Mouse (Mus musculus): ENCODE measurements around the gene Icmt. TPM values are rescaled to one million over a fixed set of nuclear protein-coding genes. Genes with fewer than 3 reads are reported as not detected.

Icmt gene
- polyA plus RNA-seq, 2 experiments = 6.5 to 7.0 TPM

GRCm38 (mm10) chr4:152265791-152266190, 31.2 kb upstream of the Icmt start:
- Histone ChIP-seq H3K4me3 (ENCODE audit: insufficient read depth in 1 of 2, low read depth in 2 of 2, low read length in 2 of 2) (no peak overlapping the region), H3K4me2 (ENCODE audit: low read depth) (no peak overlapping the region), H3K4me1 (replicated peaks; ENCODE audit: control insufficient read depth in 2 of 2, insufficient read depth in 2 of 2, low read length in 1 of 2) (peaks cover 14 to 18% of the 10 kb centered on the region in 2 experiments), H3K36me3 (replicated peaks; ENCODE audit: control insufficient read depth, insufficient read depth, low read depth) (no peaks in the 10 kb centered on the region), H3K9me3 (ENCODE audit: control insufficient read depth, low read length) (no peaks in the 10 kb centered on the region), H3K27me3 (ENCODE audit: control insufficient read depth, insufficient read depth, low read length) (no peaks in the 10 kb centered on the region), H3K9ac (replicated peaks) (no peak overlapping the region), H3K27ac (no peak overlapping the region)
- no peak for TF ChIP-seq EP300 (IDR thresholded peaks at IDR 0.05; ENCODE audit: low read depth)
- TF ChIP-seq CTCF (IDR thresholded peaks at IDR 0.05; ENCODE audit: low read depth) = no peak
- DNase-seq (ENCODE audit: low read depth in 3 of 3, low spot score in 3 of 3) = no peak
- no peak for ATAC-seq (ENCODE audit: insufficient read depth)
- 77% methylated on average over 5 of the region's 5 CpGs for WGBS (ENCODE audit: insufficient replicate concordance)

GRCm38 (mm10) chr4:152266236-152266895, 30.7 kb upstream of the Icmt start:
- Histone ChIP-seq H3K36me3 (replicated peaks; ENCODE audit: control insufficient read depth, insufficient read depth, low read depth) (no peaks in the 10 kb centered on the region), H3K27ac (no peak overlapping the region), H3K9ac (replicated peaks) (no peak overlapping the region), H3K4me2 (ENCODE audit: low read depth) (no peak overlapping the region), H3K9me3 (ENCODE audit: control insufficient read depth, low read length) (no peaks in the 10 kb centered on the region), H3K4me3 (ENCODE audit: insufficient read depth in 1 of 2, low read depth in 2 of 2, low read length in 2 of 2) (no peak overlapping the region), H3K27me3 (ENCODE audit: control insufficient read depth, insufficient read depth, low read length) (no peaks in the 10 kb centered on the region), H3K4me1 (replicated peaks; ENCODE audit: control insufficient read depth in 2 of 2, insufficient read depth in 2 of 2, low read length in 1 of 2) (peaks cover 14 to 18% of the 10 kb centered on the region in 2 experiments)
- 60% methylated on average over 10 of the region's 10 CpGs for WGBS (ENCODE audit: insufficient replicate concordance)
- DNase-seq (ENCODE audit: low read depth in 3 of 3, low spot score in 3 of 3) = no peak
- no peak for ATAC-seq (ENCODE audit: insufficient read depth)
- TF ChIP-seq EP300 (IDR thresholded peaks at IDR 0.05; ENCODE audit: low read depth) (no peak), CTCF (IDR thresholded peaks at IDR 0.05; ENCODE audit: low read depth) (no peak)

DNA sequence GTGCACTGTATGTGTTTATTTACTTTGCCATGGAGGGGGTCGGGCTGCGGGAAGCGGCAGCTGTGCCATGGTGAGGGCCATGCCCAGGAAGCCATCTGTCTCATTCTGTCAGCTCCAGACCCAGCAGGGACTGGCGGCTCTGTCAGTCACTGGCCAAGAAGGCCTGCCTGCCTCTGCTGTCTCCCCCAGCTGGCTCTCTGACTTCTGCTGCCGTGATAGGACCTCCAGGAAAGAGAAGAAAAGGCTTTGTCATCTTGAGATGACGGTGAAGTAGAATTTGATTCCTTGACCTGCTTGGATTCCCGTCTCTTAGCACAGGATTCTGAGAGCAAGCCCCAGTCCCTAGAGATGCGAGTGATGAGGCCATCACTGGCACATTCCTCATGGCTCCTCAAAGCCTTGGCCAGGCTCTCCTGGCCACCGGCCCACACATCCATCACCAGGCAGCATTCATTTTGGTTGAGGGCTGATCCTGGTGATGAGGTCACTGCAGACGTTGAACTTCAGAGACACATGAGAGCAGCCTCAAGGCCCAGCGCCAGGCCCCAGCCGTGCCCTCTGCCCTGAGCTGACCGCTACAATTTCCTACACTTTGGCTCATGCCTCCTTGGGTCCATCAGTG, 29.2 kb upstream of the Icmt start:
- WGBS (ENCODE audit: insufficient replicate concordance) = 62% methylated on average over 13 of the region's 13 CpGs
- no peak overlapping the region for H3K4me3 ChIP-seq (ENCODE audit: insufficient read depth in 1 of 2, low read depth in 2 of 2, low read length in 2 of 2)
- H3K27ac ChIP-seq = no peak overlapping the region
- no peak overlapping the region for H3K9ac ChIP-seq (replicated peaks)
- H3K4me2 ChIP-seq (ENCODE audit: low read depth) = no peak overlapping the region
- peaks cover 13 to 14% of the 10 kb centered on the region in 2 experiments for H3K4me1 ChIP-seq (replicated peaks; ENCODE audit: control insufficient read depth in 2 of 2, insufficient read depth in 2 of 2, low read length in 1 of 2)
- TF ChIP-seq EP300 (IDR thresholded peaks at IDR 0.05; ENCODE audit: low read depth) = no peak
- no peak for TF ChIP-seq CTCF (IDR thresholded peaks at IDR 0.05; ENCODE audit: low read depth)
- H3K9me3 ChIP-seq (ENCODE audit: control insufficient read depth, low read length) = no peaks in the 10 kb centered on the region
- DNase-seq (ENCODE audit: low read depth in 3 of 3, low spot score in 3 of 3) (no peak), ATAC-seq (ENCODE audit: insufficient read depth) (no peak)
- peaks cover under 1% of the 10 kb centered on the region for H3K27me3 ChIP-seq (ENCODE audit: control insufficient read depth, insufficient read depth, low read length)
- H3K36me3 ChIP-seq (replicated peaks; ENCODE audit: control insufficient read depth, insufficient read depth, low read depth) = no peaks in the 10 kb centered on the region

GRCm38 (mm10) chr4:152269967-152270366, 27.1 kb upstream of the Icmt start:
- DNase-seq (ENCODE audit: low read depth in 3 of 3, low spot score in 3 of 3) = no peak
- H3K4me2 ChIP-seq (ENCODE audit: low read depth) = no peak overlapping the region
- no peak for ATAC-seq (ENCODE audit: insufficient read depth)

GRCm38 (mm10) chr4:152270599-152270998, 26.4 kb upstream of the Icmt start:
- H3K9ac ChIP-seq (replicated peaks) = no peak overlapping the region
- H3K4me1 ChIP-seq (replicated peaks; ENCODE audit: control insufficient read depth in 2 of 2, insufficient read depth in 2 of 2, low read length in 1 of 2) = no peaks in the 10 kb centered on the region
- no peaks in the 10 kb centered on the region for H3K9me3 ChIP-seq (ENCODE audit: control insufficient read depth, low read length)
- no peak for TF ChIP-seq CTCF (IDR thresholded peaks at IDR 0.05; ENCODE audit: low read depth)
- ATAC-seq (ENCODE audit: insufficient read depth) (no peak), DNase-seq (ENCODE audit: low read depth in 3 of 3, low spot score in 3 of 3) (no peak)
- H3K27me3 ChIP-seq (ENCODE audit: control insufficient read depth, insufficient read depth, low read length) = peaks cover 28% of the 10 kb centered on the region
- no peak overlapping the region for H3K27ac ChIP-seq
- H3K4me2 ChIP-seq (ENCODE audit: low read depth) = no peak overlapping the region
- no peaks in the 10 kb centered on the region for H3K36me3 ChIP-seq (replicated peaks; ENCODE audit: control insufficient read depth, insufficient read depth, low read depth)
- WGBS (ENCODE audit: insufficient replicate concordance) = 73% methylated on average over 9 of the region's 9 CpGs
- no peak overlapping the region for H3K4me3 ChIP-seq (ENCODE audit: insufficient read depth in 1 of 2, low read depth in 2 of 2, low read length in 2 of 2)

More at GRCm38 (mm10) chr4:152269967-152270366, 27.1 kb upstream of the Icmt start:
- Histone ChIP-seq H3K4me1 (replicated peaks; ENCODE audit: control insufficient read depth in 2 of 2, insufficient read depth in 2 of 2, low read length in 1 of 2) (no peaks in the 10 kb centered on the region), H3K4me3 (ENCODE audit: insufficient read depth in 1 of 2, low read depth in 2 of 2, low read length in 2 of 2) (no peak overlapping the region), H3K27ac (no peak overlapping the region), H3K9ac (replicated peaks) (no peak overlapping the region), H3K9me3 (ENCODE audit: control insufficient read depth, low read length) (no peaks in the 10 kb centered on the region), H3K36me3 (replicated peaks; ENCODE audit: control insufficient read depth, insufficient read depth, low read depth) (no peaks in the 10 kb centered on the region), H3K27me3 (ENCODE audit: control insufficient read depth, insufficient read depth, low read length) (peaks cover 22% of the 10 kb centered on the region)
- 73% methylated on average over 13 of the region's 13 CpGs for WGBS (ENCODE audit: insufficient replicate concordance)
- TF ChIP-seq CTCF (IDR thresholded peaks at IDR 0.05; ENCODE audit: low read depth) (no peak), EP300 (IDR thresholded peaks at IDR 0.05; ENCODE audit: low read depth) (no peak)

All from liver, embryonic 14.5 days (tissue).